Mouse (Mus musculus) C2C12 (cell line): ENCODE data around the gene Gtf2ird2.

Experiments
- CTCF ChIP-seq: IDR thresholded peaks from one replicate; pipeline ENCODE4 v1.5.1; 2011; ENCODE audit not compliant: control insufficient read depth, insufficient read depth, insufficient read length
- USF1 ChIP-seq: IDR thresholded peaks from one replicate; pipeline ENCODE4 v1.6.1; 2011; ENCODE audit warnings: low read depth, mild to moderate bottlenecking, control low read depth, moderate library complexity

DNA sequence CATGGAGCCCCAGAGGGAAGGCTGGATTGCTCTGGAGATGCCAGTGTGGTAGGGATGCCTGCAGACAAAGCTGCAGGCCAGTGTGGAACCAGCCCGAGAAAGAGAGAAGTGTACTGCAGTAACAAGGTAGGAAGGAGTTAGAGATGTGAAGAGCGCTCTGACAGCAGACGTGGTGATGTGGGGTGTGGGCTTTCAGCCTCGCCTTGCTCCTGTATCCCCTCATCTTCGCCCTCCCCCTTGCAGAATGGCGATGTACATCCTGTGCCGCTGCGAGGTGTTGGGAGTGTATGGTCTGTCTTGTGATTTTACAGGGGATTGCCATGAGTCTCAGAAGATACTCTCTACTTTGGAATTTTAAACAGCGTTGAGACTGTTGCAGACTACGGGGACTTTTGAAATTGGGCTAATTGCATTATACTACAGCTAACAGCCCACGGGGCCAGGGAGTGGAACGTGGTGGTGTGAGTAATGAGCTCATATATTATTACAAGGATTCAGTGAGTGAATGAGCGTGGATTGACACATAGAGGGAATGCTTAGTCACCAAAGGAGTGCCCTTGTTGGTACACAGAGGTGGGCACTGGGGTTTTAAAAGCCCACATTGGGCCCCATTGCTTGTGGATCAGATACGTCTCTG, 64.9 kb downstream of the Gtf2ird2 start:
- TF ChIP-seq USF1 (no peak), CTCF (no peak)
